Mouse (Mus musculus): ENCODE results near the gene Ms4a14.
A peak's percentile ranks its signal among the peaks of the same experiment; 100 is the strongest.
"Not testable (repeated sequence)": the region's sequence is repeated elsewhere in the genome, so short reads cannot be mapped to it uniquely, and the experiment has no call there.

Gene Ms4a14

DNA sequence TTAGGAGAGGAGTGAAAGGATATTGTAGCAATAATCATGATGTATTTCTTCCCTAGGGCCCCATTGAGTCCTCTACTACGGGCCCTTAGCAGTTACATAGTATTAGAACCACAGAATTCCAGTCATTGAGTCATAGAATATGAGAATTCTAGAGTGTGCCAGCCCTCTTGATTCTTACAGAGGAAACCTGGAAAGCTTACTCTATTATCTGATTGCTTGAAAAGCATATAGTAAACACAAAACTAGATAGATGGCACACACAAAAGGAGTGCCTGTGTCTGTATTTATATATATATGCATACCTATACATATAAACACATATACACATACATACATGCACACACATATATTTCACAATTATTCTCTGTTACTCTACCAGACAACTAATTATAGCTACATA, at the start of gene Ms4a14:
Ms4a14 (minus strand) TSS at position 101 of the 400 bp plus-strand sequence.
- no peak for DNase-seq (ENCODE audit: low spot score in 2 of 2)

DNA sequence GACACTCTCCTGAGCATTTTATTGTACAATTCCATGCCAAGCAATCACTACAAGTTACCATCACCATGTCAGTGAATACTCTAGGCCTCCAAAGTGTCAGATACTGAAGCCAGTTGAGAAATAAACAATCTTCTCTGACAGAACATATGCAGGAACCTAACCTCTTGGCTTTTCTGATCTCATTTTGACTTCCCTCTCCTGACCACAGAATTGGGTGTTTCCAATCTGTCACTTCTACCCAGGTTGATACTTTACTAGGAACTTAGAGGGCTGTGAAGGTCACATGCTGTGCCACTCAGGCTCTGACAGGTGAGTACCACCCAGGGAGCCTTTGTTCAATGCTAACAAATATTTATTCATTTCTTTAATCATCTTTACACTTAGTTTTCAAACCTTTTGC, 47.7 kb upstream of the Ms4a14 start:
- DNase-seq (ENCODE audit: low spot score in 2 of 2) = no peak

DNA sequence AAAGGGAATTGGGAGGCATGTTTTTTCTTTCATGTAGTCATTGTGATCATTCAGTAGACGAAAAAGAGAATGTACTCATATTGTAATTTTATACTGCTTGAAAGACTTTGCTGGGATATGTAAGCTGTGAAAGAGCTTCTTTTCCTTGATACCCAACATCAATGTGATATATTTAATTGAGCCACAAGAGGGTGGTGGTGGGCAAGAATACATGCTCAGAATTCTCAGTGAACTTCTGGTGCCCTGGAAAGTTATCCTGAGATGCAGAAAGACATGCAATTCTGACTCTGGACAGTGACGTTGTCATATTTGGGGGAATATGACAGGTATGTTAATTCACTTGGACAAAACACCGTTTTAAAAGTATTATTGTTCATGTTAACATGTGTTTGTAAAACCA, 45.9 kb upstream of the Ms4a14 start:
- DNase-seq (ENCODE audit: low spot score in 2 of 2) = no peak

DNA sequence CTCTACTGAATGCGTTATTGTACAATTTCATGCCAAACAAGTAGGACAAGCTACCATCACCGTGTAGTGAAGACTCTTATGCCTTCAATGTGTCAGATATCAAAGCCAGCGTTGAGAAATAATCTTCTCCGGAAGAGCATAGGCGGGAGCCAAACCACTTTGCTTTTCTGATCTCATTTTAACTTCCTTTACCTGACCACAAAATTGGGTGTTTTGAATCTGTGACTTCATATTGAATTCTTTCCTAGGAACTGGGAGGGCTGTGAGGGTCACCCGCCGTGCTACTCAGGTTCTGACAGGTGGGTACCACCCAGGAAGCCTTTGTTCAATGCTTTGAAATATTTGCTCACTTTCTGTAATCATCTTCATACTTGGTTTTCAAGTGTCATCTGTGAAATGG, 41.5 kb upstream of the Ms4a14 start:
- no peak for DNase-seq (ENCODE audit: low spot score in 2 of 2)

DNA sequence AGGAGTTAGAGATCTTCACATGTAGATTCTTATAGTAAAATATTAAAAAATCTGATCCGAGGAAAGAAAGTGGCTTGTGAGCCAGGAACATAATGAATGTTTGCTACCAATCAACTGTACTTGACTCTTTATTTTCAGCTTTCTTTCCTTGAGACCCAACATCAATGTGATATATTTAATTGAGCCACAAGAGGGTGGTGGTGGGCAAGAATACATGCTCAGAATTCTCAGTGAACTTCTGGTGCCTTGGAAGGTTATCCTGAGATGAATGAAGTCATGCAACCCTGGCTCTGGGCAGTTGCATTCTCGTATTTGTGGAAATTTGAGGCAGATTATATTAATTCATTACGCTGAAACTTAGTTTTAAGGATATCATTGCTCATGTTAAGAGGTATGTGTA, 37.6 kb upstream of the Ms4a14 start:
- no peak for DNase-seq (ENCODE audit: low spot score in 2 of 2)

DNA sequence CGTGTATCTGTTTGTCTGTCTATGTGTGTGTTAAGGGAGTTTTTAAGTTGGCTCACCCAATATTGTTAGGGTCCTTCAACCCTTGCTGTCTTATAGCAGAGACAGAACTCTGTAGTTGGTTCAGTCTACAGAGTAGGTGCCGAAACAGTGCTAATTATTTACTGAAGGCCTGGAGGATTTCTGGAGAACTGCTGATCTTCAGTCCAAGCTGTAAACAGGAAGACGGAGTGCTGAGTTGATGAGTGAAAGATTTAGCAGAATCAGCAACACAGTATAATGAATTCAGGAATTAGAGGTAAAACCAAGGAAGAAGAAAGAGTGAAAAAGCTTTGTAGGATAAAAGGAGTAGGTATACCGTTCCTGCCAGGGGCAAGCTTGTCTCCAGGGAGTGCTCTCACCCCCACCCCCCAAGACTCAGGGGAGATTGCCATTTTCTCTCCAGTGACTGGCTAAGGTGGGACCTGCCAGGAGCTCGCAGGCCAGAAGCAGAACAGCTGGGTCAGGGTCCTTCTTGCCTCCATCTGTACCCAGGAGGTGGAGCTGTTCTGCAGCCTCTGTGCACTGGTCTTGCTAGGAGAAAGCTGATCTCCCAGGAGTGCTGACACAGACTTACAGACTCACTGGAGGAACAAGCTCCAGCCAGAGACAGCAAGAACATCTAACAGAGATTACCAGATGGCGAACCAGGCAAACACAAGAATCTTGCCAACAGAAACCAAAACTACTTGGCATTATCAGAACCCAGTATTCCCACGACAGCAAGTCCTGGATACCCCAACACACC, 35.6 kb upstream of the Ms4a14 start:
- DNase-seq (ENCODE audit: low spot score in 2 of 2) = peak in 1 of 2 experiments; percentile 4

DNA sequence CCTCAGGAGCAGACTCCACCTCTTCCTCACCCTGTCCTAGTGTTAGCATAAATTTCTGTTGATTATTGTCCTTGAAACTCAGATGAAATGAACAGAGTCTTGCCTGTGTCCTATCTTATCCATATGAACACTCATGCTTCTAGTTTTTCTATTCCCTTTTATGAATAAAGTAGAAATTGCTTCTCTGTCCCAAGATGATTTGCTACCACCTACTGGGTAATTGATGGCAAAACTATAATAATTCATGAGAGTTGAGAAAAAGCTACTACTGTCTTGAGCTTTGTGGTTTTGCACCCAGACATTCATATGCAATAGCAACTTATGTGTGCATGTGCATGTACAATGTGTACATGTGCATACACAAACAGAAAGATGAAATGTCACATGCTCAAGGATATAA, 29.7 kb upstream of the Ms4a14 start:
- no peak for DNase-seq (ENCODE audit: low spot score in 2 of 2)

DNA sequence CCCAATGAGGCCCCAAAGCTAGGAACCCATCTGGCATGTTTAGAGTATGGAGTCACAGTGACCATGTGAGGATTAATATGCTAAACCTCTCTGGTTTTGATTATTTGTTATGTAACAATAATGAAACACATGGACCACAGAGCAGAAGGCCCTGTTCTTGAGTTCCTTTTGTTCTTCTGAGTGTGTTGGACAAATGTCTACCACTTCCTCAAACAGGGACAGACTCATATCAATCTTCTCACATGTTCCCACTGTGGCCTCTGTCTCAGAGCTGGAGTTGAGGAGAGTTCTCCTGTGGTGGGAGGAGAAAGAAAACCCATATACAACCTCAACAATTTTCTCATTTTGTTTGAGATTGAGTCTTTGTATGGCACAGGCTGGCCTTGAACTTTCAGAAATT, 28.9 kb upstream of the Ms4a14 start:
- DNase-seq (ENCODE audit: low spot score in 2 of 2) = no peak

DNA sequence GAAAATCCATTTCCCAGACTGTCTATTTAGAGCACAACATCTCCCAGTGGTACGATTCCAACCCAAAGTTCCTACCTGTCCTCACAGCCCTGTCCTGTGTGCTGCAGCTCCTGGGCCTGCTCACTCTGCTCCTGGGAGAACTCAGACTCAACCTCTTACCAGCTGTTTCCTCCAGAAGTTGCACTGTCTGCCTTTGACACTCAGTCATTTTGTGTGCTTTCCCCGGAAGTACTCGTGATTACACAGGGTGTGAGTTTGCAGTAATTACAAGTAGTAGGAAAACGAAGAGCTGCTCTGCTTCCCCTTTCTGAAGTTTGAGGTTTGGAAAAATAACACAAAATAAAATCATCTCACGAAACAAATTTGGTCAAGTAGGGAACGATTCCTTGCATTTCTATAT, 21.7 kb upstream of the Ms4a14 start, which contains the start of gene Ms4a7:
Ms4a7 (minus strand) TSS at position 215 of the 400 bp plus-strand sequence.
- no peak for DNase-seq (ENCODE audit: low spot score in 2 of 2)

DNA sequence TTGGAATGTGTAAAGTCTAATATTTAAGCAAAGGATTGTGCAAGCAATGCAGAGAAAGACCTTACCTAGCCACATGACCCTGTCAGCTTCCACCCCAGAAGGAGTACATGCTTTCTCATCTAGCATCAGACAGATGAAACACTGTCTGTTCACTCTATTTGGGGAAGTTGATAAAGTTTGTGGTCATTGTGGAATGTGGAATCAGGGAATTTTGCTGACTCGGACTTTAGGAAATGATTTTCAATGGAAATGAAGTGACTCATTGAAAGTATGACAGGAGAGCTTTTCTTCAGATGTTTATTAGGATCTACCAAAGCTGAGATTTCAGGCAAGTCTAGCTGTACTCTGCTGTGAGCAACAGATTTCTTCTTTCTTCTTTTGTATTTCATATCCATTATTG, 6.9 kb upstream of the Ms4a14 start:
- DNase-seq (ENCODE audit: low spot score in 2 of 2) = no peak

DNA sequence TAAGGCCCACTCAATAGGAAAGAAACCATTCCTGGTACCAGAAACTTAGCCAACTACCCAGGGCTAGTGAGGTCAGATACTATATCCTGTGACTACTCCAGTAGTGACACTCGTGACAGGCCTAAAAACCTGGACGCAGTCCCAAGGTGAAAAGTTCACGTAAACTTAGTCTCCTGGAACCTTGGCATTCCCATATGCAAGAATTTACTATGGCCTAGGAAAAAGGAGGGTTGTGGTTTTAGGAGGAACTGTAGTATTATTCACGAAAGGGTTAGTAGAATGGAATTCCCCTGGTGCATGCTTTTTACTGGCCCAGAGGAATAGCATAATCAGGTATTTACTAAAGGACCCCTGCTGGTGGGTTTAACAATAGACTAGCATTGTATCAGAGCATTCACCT, 2.5 kb upstream of the Ms4a14 start:
- no peak for DNase-seq (ENCODE audit: low spot score in 2 of 2)

DNA sequence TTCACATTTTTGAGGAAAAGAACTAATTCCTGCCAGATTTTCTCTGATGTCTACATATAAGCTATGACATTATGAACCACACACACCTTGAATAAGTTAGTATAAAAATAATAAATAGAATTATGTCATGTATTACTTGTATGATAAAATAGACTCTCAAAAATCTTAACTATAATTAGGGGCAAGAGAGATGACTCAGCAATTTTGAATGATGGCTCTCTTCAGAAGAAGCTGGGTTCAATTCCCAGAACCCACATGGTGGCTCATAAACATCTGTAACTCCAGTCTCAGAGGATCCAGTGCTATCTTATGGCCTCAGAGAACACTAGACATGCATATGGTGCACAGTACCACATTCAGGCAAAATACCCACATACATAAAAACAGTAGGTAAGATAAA, 5.4 kb downstream of the Ms4a14 start:
- no peak for DNase-seq (ENCODE audit: low spot score in 2 of 2)

DNA sequence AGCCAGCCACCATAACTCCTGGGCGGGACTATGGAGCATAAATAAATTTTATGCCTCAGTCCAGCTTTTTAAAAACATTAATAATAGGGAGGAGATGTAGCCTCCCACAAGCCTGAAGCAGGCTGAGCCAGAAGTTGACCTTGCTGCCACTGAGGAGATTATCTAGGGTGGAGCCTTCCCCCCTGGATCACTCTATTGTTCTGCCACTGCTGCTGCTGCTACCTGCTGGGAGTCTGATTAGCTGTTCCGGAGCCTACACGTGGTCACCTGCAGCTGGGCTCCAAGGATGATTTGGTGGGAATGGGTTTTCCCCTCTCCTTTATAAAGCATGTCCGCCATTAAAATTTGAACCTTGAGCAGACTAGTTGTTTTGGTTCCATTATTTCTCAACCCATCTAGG, 14.7 kb downstream of the Ms4a14 start:
- not testable (repeated sequence) for DNase-seq (ENCODE audit: low spot score in 2 of 2)

DNA sequence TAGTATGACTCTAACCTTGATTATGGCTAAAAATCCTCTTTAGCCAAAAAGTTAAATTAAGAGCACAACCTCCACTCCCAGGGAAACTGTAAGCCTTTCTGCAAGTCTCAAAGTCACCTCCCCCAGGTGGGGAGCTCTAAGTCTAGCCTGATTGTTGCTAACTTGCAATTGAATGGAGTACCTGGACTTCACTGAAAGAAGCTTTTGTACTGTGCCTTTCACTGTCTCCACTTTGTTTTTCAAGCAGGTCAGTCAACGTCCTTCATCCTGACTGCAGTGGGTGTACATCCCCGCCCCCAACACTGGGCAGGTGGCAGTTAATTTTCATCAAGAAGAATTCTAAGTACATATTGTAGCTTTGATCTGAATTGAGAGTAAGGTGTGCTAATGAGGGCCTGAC, 15.3 kb downstream of the Ms4a14 start:
- DNase-seq (ENCODE audit: low spot score in 2 of 2) = no peak

DNA sequence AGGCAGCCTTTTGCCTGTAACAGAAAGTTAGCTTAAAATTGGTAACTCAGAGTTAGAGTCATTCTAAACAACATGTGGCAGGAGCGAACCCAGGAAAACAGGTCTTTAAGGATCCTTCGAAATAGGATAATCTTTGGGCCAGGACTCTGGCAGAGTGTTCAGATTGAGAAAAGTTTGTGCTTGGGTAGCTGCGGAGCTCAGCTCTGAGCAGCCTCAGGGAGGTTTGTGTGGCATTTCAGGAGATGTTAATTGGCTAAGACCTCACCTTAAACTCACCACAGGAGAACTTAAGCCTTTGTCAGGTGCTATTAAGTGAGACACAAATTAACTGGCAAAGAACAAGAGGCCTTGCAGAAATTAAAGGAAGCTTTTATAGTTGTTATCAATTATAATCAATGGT, 20.6 kb downstream of the Ms4a14 start:
- DNase-seq (ENCODE audit: low spot score in 2 of 2) = not testable (repeated sequence)

DNA sequence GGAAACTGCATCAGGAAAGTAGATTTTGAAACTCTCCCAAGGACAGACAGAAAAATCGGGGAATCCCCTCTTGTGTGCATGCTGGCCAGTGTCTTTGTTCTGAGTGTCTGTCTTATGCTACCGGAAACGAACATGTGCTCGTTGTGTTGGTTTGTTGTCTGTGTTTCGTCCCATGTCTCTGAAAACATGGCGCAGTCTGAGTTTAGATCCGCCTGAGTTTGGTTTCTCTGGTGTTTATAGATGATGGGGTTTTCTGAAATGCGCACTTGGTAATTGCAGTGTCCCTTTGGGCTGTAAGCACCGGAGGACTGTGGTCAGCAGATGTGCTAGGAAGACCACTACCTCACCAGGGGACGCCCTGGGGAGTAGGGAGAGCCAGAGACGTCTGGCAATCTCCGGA, 21.3 kb downstream of the Ms4a14 start:
- no peak for DNase-seq (ENCODE audit: low spot score in 2 of 2)

DNA sequence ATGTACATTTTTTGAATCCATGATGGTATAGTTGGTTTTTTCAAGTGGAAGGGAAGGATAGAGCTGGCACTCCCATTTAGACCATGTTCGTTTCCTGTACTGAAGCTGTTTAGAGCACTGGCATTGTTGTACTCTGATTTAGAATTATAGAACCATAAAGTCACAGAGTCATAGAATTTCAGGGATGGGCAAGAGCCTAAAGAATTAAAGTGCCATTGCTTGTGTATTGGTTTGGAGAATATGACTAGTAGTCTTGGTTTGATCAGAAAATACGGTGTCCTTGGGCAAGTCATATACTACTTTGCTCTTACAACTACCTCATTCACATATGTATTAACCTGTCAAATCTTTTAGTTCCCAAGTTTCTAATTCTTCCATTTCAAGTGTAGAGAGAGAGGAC, 30.5 kb downstream of the Ms4a14 start, which contains the start of gene Ms4a5:
Ms4a5 (minus strand) TSS at position 101 of the 400 bp plus-strand sequence.
- no peak for DNase-seq (ENCODE audit: low spot score in 2 of 2)

DNA sequence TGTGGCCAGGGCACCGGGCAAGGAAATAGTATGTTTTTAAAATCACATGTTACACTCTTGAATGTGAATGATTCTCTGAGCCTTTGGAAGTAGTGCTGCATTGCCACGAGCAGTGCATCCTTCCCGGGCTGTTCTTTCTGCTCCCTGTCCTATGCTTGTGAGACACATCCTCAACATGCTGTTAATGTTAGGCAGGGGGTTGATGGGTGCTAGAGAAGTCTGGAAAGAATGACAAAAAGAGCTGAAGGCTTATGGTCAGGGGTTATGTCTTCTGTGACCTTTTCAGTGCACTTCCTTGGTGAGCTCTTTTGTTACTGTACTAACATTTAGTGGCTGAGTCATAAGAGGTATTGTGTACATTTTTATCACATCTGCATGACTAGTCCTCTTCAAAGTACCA, 34.0 kb downstream of the Ms4a14 start:
- no peak for DNase-seq (ENCODE audit: low spot score in 2 of 2)

DNA sequence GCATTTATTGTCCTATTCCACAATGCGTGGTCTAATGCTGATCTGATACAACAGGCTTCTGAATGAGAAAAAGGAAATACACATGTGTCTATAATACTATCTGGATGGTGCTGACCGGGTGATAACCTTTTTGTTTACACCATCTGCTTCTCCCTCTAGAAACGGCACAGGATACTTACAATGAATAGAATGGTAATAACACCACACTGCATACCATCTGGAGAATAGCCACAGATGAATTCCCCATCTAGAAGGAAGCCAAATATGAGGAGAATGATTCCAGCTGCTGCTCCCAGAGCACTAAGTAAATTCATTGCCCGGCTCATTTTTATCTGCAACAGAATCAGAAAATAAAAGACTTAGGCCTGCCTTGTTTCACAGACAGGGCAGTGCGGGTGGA, 37.8 kb downstream of the Ms4a14 start:
- no peak for DNase-seq (ENCODE audit: low spot score in 2 of 2)

DNA sequence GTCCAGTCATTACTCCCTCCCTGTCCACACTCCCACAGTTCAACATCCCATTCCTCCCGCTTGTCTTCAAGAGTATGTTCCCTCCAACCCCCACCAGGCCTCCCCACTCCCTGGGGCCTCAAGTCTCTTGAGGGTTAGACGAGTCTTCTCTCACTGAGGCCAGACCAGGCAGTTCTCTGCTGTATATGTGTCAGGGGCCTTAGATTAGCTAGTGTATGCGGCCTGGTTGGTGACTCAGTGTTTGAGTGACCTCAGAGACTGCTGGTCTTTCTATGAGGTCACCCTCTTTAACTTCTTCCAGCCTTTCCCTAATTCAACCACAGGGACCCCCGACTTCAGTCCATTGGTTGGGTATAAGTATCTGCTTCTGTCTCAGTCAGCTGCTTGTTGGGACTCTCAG, 47.3 kb downstream of the Ms4a14 start:
- DNase-seq (ENCODE audit: low spot score in 2 of 2) = no peak

DNA sequence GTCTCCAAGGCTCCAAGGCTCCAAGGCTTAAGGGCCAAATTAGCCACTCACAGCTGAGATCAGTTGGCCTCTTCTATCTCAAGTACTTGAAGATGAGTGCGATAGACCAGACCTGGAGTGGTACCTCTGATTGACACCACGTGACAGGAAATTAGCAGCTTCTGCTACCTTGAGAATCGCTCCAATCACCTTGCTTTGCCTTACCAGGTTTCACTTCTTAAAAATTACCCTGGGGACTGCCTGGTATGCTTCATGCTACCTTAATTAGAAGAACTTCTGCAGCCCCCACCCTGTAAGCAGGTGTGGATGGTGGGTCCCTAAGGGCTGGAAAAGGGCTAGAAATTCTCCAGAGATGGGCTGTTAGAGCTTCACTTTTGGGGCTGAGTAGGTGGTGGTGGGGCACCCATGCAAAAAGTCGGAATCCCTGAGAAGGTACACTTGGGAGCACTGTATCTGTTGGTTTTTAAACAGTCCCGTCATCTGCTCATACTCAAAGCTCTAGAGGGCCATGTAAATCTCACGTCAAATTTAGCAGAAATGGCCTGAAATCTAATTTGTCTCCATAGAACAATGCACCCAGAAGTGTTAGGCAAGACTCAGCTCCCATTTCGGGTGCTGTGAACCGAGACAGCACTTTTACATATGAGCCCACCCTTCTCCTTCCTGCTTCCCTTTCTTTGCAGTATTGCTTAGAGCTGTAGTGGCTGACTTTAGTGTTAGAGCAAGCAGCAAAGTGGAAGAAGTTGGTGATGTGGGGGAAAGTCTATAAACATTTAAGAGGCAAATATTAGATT, 48.0 kb downstream of the Ms4a14 start, which contains the start of gene Ms4a1:
Ms4a1 (minus strand) TSS at position 190 of the 794 bp plus-strand sequence.
- DNase-seq (ENCODE audit: low spot score in 2 of 2) = no peak

DNA sequence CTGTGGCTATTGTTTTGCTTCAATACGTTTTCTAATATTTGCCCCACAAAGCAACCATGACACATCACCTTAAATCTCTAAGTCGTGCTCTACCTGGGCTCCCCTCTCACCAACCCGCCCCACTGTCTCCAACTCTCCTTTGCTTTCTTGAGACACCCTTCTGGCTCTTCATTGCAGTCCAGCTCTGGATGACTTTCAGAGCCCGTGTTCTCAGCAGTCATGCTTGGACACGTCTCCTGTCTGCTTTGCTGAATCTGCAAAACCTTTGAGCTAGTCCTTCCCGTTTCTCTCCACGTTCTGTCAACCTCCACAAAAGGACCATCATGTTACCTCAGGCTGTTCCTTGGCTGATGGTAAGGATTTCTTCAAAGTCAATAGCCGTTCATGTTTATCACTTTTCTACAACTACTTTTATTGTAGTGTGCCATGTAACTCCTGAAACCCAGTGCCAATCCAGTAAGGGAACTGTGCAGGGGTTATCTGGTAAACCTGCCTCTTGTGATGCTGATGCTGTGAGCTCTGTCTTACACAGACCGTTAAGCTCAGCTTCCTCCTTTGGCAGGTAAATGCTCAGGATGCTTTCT, 49.6 kb downstream of the Ms4a14 start:
- DNase-seq (ENCODE audit: low spot score in 2 of 2) = no peak

DNA sequence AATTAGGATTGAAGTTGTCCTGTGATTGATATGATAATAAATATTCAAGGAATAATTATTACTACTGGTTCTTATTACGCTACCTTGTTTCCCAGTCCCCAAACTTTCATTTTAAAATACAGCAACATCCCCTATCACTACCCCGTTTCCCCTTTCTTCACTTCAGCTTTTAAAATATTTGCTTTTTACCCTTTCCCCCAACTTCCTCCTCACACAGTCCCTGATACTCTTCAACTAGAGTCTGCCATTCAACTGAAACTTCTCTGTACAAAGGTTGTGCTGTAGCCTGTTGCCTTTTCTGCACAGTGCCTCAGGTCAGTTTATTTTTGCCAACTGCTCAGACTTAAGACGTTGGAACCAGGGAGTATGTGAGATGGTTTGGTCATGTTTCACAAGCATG, 50.7 kb downstream of the Ms4a14 start:
- no peak for DNase-seq (ENCODE audit: low spot score in 2 of 2)

Measured in frontal cortex, postnatal 25 days (tissue).